ENCODE assay signal across 9 mouse cellular contexts in genomic region chr6:110645041-110645410, GRCm38 (mm10). TPM values are rescaled to one million over a fixed set of nuclear protein-coding genes. Genes with fewer than 3 reads are reported as not detected.
A peak's percentile ranks its signal among the peaks of the same experiment; 100 is the strongest.
DNase-seq lines count a peak whose midpoint lies in the region; ATAC-seq and TF ChIP-seq lines count a peak whose summit lies in the region.
"Had no signal": no experiment of that assay in that cellular context is flagged by ENCODE, and none has a peak within 500 bp of the region (broad histone marks: within the 10 kb centered on the region; RNA-seq: fewer than 3 reads in every experiment).

No protein-coding gene starts in this region.

- 2% methylated on average over 7 of the region's 7 CpGs for WGBS in cerebellum, adult 2 months
- 5% methylated on average over 7 of the region's 7 CpGs for WGBS in lung, embryonic 14.5 days
- WGBS in lung, postnatal 0 days, result under 1% methylated on average over 7 of the region's 7 CpGs
- WGBS in limb, embryonic 12.5 days, result under 1% methylated on average over 7 of the region's 7 CpGs
- 3% methylated on average over 7 of the region's 7 CpGs for WGBS in stomach, embryonic 16.5 days

- no peaks in the 10 kb centered on the region for H3K36me3 ChIP-seq in lung, embryonic 14.5 days (ENCODE audit: insufficient read depth)
- no peaks in the 10 kb centered on the region for H3K36me3 ChIP-seq in lung, postnatal 0 days (ENCODE audit: insufficient read depth, low read length)
- H3K36me3 ChIP-seq in limb, embryonic 12.5 days, result no peaks in the 10 kb centered on the region
- H3K36me3 ChIP-seq in stomach, embryonic 16.5 days (ENCODE audit: control insufficient read depth, insufficient read depth, low read length), result no peaks in the 10 kb centered on the region

- ATAC-seq in lung, embryonic 14.5 days (ENCODE audit: insufficient read depth), result 0 out of 2 replicates have a peak, but pooled peaks have one; percentile 21
- no peak for ATAC-seq in lung, postnatal 0 days
- peak; percentile 26; the same call in 1 of the 2 replicates for ATAC-seq in limb, embryonic 12.5 days (ENCODE audit: insufficient number of reproducible peaks, insufficient read depth, low FRiP score, low TSS enrichment, low read depth)
- peak; percentile 42; the same call in 1 of the 2 replicates for ATAC-seq in stomach, embryonic 16.5 days (ENCODE audit: insufficient read depth, low FRiP score)
- no peak for ATAC-seq in monocyte, adult 5-6 weeks (replicated peaks; ENCODE audit: insufficient number of reproducible peaks, low FRiP score, low TSS enrichment, poor library complexity, severe bottlenecking)

- no peak for TF ChIP-seq POLR2A in cerebellum, adult 2 months (IDR thresholded peaks at IDR 0.05; ENCODE audit: borderline replicate concordance, insufficient read depth, low read length)

- DNase-seq in cerebellum, adult 2 months, result peak in 1 of 2 experiments; percentile 14
- no peak for DNase-seq in cerebellum, postnatal 4 days (ENCODE audit: low spot score in 2 of 2)
- no peak for DNase-seq in lung, embryonic 14.5 days
- DNase-seq in lung, postnatal 0 days (ENCODE audit: low spot score), result no peak
- no peak for DNase-seq in adrenal gland, adult 18-20 months (ENCODE audit: low spot score in 2 of 2)

- no peak overlapping the region for H3K27ac ChIP-seq in cerebellum, adult 2 months (ENCODE audit: insufficient read depth, low read length)
- no peak overlapping the region for H3K27ac ChIP-seq in lung, embryonic 14.5 days (ENCODE audit: low read depth)
- no peak overlapping the region for H3K27ac ChIP-seq in lung, postnatal 0 days (ENCODE audit: low read length)
- no peak overlapping the region for H3K27ac ChIP-seq in limb, embryonic 12.5 days
- no peak overlapping the region for H3K27ac ChIP-seq in stomach, embryonic 16.5 days (ENCODE audit: low read length)

- H3K9me3 ChIP-seq in lung, embryonic 14.5 days (ENCODE audit: low read depth, low read length), result no peaks in the 10 kb centered on the region
- H3K9me3 ChIP-seq in lung, postnatal 0 days (ENCODE audit: low read length), result no peaks in the 10 kb centered on the region
- no peaks in the 10 kb centered on the region for H3K9me3 ChIP-seq in limb, embryonic 12.5 days
- H3K9me3 ChIP-seq in stomach, embryonic 16.5 days (replicated peaks; ENCODE audit: control insufficient read depth, low read length), result no peaks in the 10 kb centered on the region

- H3K4me2 ChIP-seq in lung, embryonic 14.5 days, result peak overlapping the region; percentile 63
- no peak overlapping the region for H3K4me2 ChIP-seq in lung, postnatal 0 days (replicated peaks; ENCODE audit: low read depth, low read length)
- H3K4me2 ChIP-seq in limb, embryonic 12.5 days, result peak overlapping the region; percentile 88
- H3K4me2 ChIP-seq in stomach, embryonic 16.5 days (ENCODE audit: low read depth, low read length), result peak overlapping the region; percentile 67

- TF ChIP-seq EP300 in lung, postnatal 0 days (IDR thresholded peaks at IDR 0.05), result no peak

- no peaks in the 10 kb centered on the region for H3K27me3 ChIP-seq in cerebellum, adult 2 months (ENCODE audit: control insufficient read depth, insufficient read depth, low read length)
- peaks cover 38% of the 10 kb centered on the region for H3K27me3 ChIP-seq in lung, embryonic 14.5 days (ENCODE audit: insufficient read depth, low read length)
- 0 out of 2 replicates have a peak, but pooled peaks cover 7% of the 10 kb centered on the region for H3K27me3 ChIP-seq in lung, postnatal 0 days (replicated peaks; ENCODE audit: insufficient read depth, low read length)
- H3K27me3 ChIP-seq in limb, embryonic 12.5 days, result peaks cover 58% of the 10 kb centered on the region
- peaks cover 27% of the 10 kb centered on the region for H3K27me3 ChIP-seq in stomach, embryonic 16.5 days (ENCODE audit: control insufficient read depth, insufficient read depth, low read length)

- no peaks in the 10 kb centered on the region for H3K4me1 ChIP-seq in cerebellum, adult 2 months (ENCODE audit: control insufficient read depth, insufficient read depth, low read length)
- H3K4me1 ChIP-seq in lung, embryonic 14.5 days (ENCODE audit: insufficient read depth), result no peaks in the 10 kb centered on the region
- no peaks in the 10 kb centered on the region for H3K4me1 ChIP-seq in lung, postnatal 0 days (ENCODE audit: insufficient read depth, low read depth, low read length)
- peaks cover 5% of the 10 kb centered on the region; the same call in 1 of the 2 replicates for H3K4me1 ChIP-seq in limb, embryonic 12.5 days (replicated peaks)
- H3K4me1 ChIP-seq in stomach, embryonic 16.5 days (ENCODE audit: control insufficient read depth, insufficient read depth, low read length), result no peaks in the 10 kb centered on the region

- H3K4me3 ChIP-seq in cerebellum, adult 2 months (replicated peaks; ENCODE audit: insufficient read depth, low read depth, low read length), result peak overlapping the region; percentile 23
- H3K4me3 ChIP-seq in lung, embryonic 14.5 days (ENCODE audit: low read depth, low read length), result peak overlapping the region; percentile 36
- H3K4me3 ChIP-seq in lung, postnatal 0 days (ENCODE audit: low read depth, low read length), result no peak overlapping the region
- H3K4me3 ChIP-seq in limb, embryonic 12.5 days (replicated peaks), result peak overlapping the region; percentile 51
- H3K4me3 ChIP-seq in stomach, embryonic 16.5 days (replicated peaks; ENCODE audit: low read length), result peak overlapping the region; percentile 52

- H3K9ac ChIP-seq in lung, embryonic 14.5 days, result no peak overlapping the region
- H3K9ac ChIP-seq in lung, postnatal 0 days (replicated peaks; ENCODE audit: low read depth), result no peak overlapping the region
- H3K9ac ChIP-seq in limb, embryonic 12.5 days (replicated peaks), result no peak overlapping the region
- no peak overlapping the region for H3K9ac ChIP-seq in stomach, embryonic 16.5 days (ENCODE audit: low read length)

- TF ChIP-seq CTCF in cerebellum, adult 2 months (IDR thresholded peaks at IDR 0.05; ENCODE audit: borderline replicate concordance, insufficient read depth, low read depth, low read length), result no peak
- no peak for TF ChIP-seq CTCF in lung, embryonic 14.5 days (IDR thresholded peaks at IDR 0.05; ENCODE audit: low read depth)
- TF ChIP-seq CTCF in lung, postnatal 0 days (IDR thresholded peaks at IDR 0.05), result no peak

RNA-seq across cellular contexts. Expression of gene Grm7, which starts 0.4 kb away (rescaled TPM):
- 21.3 and 22.9 TPM in 2 replicates for polyA plus RNA-seq in cerebellum, adult 2 months (2012; rRNA removed)
- 0.08 TPM in 1 of 2 replicates, not detected in the other for polyA plus RNA-seq in lung, embryonic 14.5 days (2014; fragmentation: Nextera tagmentation; extraction: Ambion mirVana)
- 0.04 TPM in 1 of 2 replicates, not detected in the other for polyA plus RNA-seq in lung, postnatal 0 days (2015; fragmentation: Nextera tagmentation; extraction: Ambion mirVana)
- polyA plus RNA-seq in limb, embryonic 12.5 days (2016; fragmentation: Nextera tagmentation; extraction: Ambion mirVana), result 1.4 and 2.1 TPM in 2 replicates
- 3.1 and 4.1 TPM in 2 replicates for polyA plus RNA-seq in stomach, embryonic 16.5 days (2015; fragmentation: Nextera tagmentation; extraction: Ambion mirVana)
- not detected in 3 replicates for total RNA-seq in monocyte, adult 5-6 weeks (2017)
- 1 to 10 TPM; 1.0 to 1.7 TPM for total RNA-seq in adrenal gland, adult 18-20 months (2021)
- total RNA-seq: liver, adult 2 months had no signal
- polyA plus RNA-seq: liver, adult 2 months had no signal

Comparison
In these comparisons a context has a peak if more than half of its experiments do, and no peak if none do; other contexts are left out.
1. ATAC-seq: peak in lung, embryonic 14.5 days (single experiment), limb, embryonic 12.5 days (single experiment) and stomach, embryonic 16.5 days (single experiment); none in lung, postnatal 0 days (single experiment) and monocyte, adult 5-6 weeks (single experiment).